Mouse (Mus musculus): ENCODE measurements at regions not wholly inside any gene's neighbourhood (a gene's known extent, or its start where the extent isn't known, plus 50 kb on each side); places are given as distances from the start of the nearest gene placed in this dataset.

GRCm38 (mm10) chr10:56598191-56598590 lies 221.1 kb downstream of the Gja1 start:
- no peak for DNase-seq

GRCm38 (mm10) chr10:56599923-56600322 lies 222.8 kb downstream of the Gja1 start:
- DNase-seq, result peak; percentile 16

- no peak for DNase-seq
Observed at GRCm38 (mm10) chr10:56611564-56612288, 234.6 kb downstream of the Gja1 start.

- no peak for DNase-seq
Observed at GRCm38 (mm10) chr10:56642656-56643055, 265.5 kb downstream of the Gja1 start.

- DNase-seq, result no peak
Observed at GRCm38 (mm10) chr10:56643376-56644135, 266.4 kb downstream of the Gja1 start.

DNA sequence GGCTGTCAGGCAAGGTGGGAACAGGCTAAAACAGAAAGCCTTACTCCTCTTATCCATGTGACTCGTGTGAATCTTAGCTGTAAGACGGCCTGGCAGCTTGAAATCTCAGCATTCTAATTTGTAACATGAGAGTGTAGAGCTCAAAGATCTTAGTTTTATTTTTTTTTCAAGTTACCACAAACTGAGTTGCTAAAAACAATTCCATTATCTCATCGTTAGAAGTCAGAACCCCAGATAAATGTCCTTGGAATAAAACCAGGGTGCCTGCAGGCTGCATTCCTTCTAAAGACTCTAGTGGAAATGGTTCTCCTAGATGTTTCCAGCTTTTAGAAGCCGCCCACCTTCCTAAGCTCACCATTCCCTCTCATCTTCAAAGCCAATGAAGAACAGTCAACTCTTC lies 283.4 kb downstream of the Gja1 start:
- DNase-seq, result no peak

DNA sequence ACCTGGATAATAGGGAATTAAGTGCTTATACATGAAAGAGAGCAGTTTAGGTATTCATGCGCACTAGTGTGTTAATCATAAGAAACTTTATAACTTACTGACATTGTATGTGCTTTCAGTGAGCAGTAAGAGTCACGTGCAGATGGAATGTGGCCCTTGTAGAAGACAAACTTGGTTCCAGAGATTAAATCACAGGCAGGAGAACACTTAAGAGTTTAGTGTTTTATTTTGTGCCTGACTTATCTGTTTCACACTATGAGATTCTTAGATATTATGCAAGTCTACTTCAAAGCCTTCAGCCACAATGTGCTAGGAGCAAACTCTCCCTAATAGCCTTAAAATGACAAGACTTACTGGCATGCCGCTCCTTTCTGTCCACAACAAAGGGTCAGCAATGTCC lies 296.8 kb downstream of the Gja1 start:
- no peak for DNase-seq

- no peak for DNase-seq
Observed at GRCm38 (mm10) chr10:56682901-56683300, 305.8 kb downstream of the Gja1 start.

DNA sequence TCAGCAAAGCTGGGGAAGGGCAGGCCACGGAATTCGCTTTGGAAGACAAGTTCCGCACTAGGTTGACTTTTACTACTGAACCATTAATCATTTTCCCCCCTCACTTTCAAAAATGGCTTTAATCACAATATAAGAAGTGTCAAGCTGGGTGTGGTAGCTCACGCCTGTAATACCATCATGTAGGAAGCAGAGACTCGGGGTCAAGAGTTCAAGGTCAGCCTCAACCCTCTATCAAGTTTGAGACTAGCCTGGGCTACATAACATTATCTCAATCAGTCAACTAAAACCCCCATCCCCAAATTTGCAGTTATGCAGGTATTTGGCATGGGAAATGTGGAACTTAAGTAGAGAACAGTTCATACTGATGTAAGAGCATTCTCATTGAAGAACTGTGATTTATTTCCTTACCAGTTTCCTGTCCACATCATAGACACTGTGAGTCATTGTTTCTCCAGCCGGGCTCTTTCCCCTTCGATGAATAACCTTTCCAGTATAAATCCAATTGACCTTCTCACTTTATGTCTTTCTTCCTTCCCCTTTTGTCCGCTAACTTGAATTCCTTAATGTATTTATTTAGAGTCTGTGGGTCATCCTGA lies 308.6 kb downstream of the Gja1 start:
- peak; percentile 6 for DNase-seq

DNA sequence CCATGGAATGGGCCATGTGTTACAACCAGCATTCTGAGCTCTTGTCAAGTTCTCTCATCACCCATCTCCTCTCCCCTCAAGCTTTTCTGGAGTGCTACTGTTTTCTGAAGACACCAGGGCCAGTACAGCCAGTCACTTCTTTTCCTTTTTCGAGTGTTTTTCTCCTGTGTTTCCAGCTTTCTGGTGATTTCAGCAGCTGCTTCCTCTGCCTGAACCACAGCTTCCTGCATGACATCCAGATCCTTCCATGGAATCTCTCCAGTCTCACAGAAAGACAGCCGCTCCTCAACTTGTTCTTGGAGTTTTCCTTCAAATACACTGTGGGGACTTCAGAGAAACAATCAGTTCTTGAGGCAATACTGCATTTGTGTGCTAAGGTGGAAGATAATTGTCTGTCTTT lies 314.3 kb downstream of the Gja1 start:
- DNase-seq, result no peak

DNA sequence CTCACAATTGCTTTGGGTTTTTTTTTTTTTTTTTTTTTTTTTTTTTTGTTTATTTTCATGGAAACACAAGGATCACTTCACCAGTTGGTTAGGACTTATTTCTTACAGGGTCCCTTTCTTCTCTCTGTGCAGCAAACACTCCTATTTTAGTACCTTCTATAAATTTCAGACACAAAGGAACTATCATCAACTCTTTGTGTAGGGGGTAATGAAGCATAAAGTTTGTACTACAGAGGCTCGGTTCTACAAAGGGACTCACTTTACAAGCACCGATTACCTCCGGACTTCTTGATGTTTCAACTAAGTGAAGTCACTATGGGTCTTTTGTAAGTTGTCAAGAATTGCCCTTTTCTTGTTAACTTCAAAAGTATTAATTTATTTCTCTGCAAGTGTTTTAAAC lies 318.0 kb downstream of the Gja1 start:
- no peak for DNase-seq

DNA sequence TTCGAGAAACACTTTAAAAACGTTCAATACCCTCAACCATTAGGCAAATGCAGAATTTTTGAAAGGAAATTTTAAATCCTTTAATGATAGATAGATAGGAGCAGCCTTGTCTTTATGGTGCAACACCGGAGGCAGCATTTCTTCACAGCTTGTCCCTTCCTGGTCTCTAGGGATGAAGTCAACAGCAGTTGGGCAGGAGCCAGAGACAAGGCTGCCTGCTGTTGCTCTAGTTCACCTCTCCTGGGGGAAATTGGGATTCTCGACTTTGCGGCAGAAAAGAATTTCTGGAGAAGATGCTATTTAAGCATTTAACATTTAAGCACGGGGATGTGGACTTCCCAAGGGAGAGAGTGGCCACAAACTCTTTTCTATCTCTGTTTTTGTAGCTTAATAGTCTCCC lies 323.0 kb downstream of the Gja1 start:
- DNase-seq, result no peak

DNA sequence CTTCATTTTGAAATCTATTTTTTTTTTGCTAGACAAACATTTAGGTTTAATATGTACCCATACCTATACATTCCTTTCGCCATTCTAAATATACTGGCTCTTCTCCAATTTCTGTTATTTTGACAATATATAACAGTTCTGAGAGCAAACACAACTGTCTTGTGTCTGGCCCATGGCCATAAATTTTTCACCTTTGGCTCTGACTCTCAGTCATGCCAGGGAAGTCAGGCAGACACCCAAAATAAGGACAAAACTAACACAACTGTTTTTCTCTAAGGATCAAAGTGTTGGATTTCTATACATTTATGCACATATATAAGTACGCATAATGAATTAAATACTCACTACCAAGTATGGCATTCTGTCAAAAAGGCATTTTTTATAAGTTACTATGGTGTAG lies 331.3 kb downstream of the Gja1 start:
- DNase-seq, result peak; percentile 32

DNA sequence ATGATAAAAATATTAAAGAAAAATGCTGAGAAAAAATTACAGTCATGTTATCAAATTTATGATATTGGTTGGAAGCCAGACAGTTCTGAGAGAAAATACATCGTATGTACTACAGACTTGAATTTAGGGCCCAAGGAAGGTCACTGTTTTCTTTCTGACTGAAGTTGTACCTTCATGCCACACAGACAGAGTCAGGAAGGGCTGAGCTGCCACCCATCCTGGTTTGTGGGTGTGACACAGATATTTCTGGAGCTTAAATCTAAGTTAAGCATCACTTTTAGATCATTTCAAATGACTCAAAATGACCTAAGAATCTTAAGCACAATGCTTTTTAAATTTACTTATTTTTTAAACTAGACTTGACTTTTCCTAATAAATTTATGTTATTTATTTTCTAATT lies 331.8 kb downstream of the Gja1 start:
- no peak for DNase-seq

DNA sequence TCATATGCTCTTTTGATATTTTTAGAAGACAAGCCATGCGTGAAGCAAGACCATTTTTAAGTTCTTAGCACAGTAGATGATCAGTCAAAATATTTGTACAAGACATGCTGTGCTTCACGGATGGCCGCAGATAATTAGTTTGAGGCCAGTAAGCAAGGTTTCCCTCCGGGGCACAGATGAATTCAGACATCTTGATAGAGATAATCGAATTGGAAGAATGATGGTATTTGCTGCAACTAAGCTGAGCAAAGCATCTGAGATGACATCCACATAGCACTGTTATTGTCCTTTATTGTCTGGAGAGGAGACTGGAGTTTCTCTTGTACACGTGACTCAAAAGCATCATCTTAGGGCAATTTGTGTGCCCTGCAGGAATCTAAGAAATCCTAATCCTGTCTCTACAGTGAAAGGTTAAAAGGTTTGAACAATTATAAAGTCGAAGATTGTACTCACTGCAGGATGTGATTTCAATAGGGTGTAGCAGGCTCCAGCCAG lies 335.5 kb downstream of the Gja1 start:
- no peak for DNase-seq

GRCm38 (mm10) chr10:56737073-56737472 lies 359.9 kb downstream of the Gja1 start:
- no peak for DNase-seq

DNA sequence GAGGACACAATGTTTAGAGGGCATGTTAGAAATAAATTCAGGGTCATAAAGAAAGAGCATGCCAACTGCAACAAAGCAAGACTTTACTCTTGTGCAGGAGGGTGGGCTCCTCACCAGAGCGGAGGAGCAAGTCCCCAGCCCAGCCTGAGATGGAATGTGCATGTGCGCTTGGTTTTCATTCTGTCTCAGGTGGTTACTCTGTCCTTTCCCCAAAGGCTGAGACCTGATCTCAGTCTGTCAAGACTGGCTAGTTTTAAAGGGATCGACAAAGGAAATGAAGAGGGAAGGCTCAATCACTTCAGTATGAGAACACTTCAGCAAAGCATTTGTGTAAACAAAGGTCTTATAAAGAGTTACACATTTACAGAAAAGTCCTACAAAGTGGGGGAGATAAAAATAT lies 362.5 kb downstream of the Gja1 start:
- no peak for DNase-seq

DNA sequence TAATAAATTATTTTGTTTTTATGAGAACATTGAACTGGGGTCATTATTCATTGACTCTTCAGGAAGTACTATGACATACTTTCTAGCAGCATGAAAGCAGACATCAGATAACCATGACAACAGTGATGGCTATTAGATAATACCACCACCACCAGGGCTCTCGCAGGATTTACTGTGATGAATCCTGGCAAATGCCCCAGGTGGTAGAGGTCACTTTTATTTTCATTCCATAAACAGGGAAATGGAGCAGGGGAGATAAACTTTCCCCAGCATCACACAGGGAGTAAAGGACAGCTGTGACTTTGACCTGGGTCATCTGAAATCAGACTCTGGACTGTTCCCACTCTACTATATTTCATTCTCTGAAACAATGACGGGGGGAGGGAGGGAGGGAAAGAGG lies 375.0 kb downstream of the Gja1 start:
- DNase-seq, result peak; percentile 6

- no peak for DNase-seq
Observed at GRCm38 (mm10) chr10:56753576-56753975, 376.4 kb downstream of the Gja1 start.

- peak; percentile 49 for DNase-seq
Observed at GRCm38 (mm10) chr10:56754546-56755175, 377.5 kb downstream of the Gja1 start.

- no peak for DNase-seq
Observed at GRCm38 (mm10) chr10:56770629-56771028, 393.5 kb downstream of the Gja1 start.

DNA sequence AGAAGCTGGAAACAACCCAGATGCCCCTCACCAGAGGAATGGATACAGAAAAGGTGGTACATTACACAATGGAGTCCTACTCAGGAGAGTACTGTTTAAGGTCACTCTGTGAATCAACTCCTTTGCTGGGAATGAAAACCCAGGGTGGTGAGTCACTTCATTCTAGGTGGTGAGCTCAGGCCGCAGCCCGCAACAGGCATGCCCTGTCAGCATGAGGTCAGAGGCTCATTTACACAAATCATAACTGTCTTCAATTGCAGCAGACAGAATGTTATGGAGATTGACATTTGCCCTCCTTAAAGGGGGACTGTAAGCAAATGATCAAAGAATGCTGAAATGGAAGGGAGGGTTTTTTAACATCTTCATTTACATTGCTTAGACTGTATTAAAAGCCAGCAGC lies 405.1 kb downstream of the Gja1 start:
- DNase-seq, result no peak

DNA sequence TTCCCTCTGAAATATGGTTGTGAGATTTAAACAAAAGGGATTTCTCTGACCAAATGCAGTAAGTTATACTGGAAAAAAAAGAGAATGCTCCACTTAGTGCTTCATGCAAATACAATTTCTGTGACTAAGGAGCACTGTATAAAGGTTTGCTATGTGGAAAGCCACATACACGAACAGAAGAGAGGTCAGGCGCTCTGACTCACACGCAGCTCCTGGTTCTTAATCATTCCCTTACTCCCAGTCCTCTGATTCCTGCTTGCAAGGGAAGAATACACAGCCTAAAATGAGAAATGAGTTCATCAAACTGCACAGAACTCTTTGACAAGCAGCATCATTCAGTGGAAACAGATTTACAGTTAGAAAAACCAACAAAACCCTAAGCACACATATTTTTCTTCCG lies 406.8 kb downstream of the Gja1 start:
- no peak for DNase-seq

DNA sequence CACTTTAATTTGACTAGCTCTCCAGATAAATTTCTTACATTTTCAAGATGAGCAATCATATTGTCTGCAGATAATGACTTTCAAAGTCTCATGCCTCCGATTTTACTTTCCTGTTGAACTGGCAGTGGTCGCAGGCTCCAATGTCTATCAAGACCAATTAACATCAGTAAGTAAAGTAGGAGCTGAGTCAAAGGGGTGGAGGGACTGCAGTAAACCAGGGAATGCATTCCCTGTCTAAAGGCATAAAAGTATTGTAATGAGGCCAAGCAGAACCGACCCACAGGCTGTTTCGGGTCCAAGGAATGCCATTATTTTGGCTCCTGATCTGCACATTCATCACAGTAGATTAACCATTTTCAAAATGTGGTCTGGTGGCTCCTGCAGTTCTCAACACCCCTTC lies 411.0 kb downstream of the Gja1 start:
- DNase-seq, result no peak

Data from kidney, adult 18-20 months (tissue).